Mouse (Mus musculus): ENCODE measurements around the gene Notch2. TPM values are rescaled to one million over a fixed set of nuclear protein-coding genes. Genes with fewer than 3 reads are reported as not detected.

Notch2 gene
- total RNA-seq, 2 experiments from 2014 or later = 38.5 to 40.1 TPM

GRCm38 (mm10) chr3:98078816-98079215 lies 65.5 kb downstream of the Notch2 start:
- DNase-seq = no peak

GRCm38 (mm10) chr3:98079601-98080215 lies 66.4 kb downstream of the Notch2 start:
- DNase-seq = no peak

- DNase-seq = no peak
These were observed 67.3 kb downstream of the Notch2 start for GRCm38 (mm10) chr3:98080630-98081029.

GRCm38 (mm10) chr3:98082188-98082587 lies 68.9 kb downstream of the Notch2 start:
- no peak for DNase-seq

GRCm38 (mm10) chr3:98082972-98083371 lies 69.6 kb downstream of the Notch2 start:
- no peak for DNase-seq

GRCm38 (mm10) chr3:98084061-98084655 lies 70.8 kb downstream of the Notch2 start:
- DNase-seq = no peak

- DNase-seq = no peak
These were observed 71.5 kb downstream of the Notch2 start for GRCm38 (mm10) chr3:98084870-98085269.

- peak; percentile 48 for DNase-seq
These were observed 72.5 kb downstream of the Notch2 start for GRCm38 (mm10) chr3:98085812-98086268.

GRCm38 (mm10) chr3:98086441-98086840 lies 73.1 kb downstream of the Notch2 start:
- DNase-seq = no peak

GRCm38 (mm10) chr3:98086860-98087259 lies 73.5 kb downstream of the Notch2 start:
- no peak for DNase-seq

GRCm38 (mm10) chr3:98087551-98087950 lies 74.2 kb downstream of the Notch2 start:
- DNase-seq = no peak

- DNase-seq = no peak
These were observed 76.4 kb downstream of the Notch2 start for GRCm38 (mm10) chr3:98089702-98090101.

GRCm38 (mm10) chr3:98090129-98090528 lies 76.8 kb downstream of the Notch2 start:
- DNase-seq = no peak

- DNase-seq = no peak
These were observed 79.5 kb downstream of the Notch2 start for GRCm38 (mm10) chr3:98092680-98093370.

- DNase-seq = no peak
These were observed 80.6 kb downstream of the Notch2 start for GRCm38 (mm10) chr3:98093954-98094353.

- no peak for DNase-seq
These were observed 81.6 kb downstream of the Notch2 start for GRCm38 (mm10) chr3:98094629-98095583.

- DNase-seq = no peak
These were observed 83.7 kb downstream of the Notch2 start for GRCm38 (mm10) chr3:98096981-98097380.

GRCm38 (mm10) chr3:98098676-98099075 lies 85.3 kb downstream of the Notch2 start:
- DNase-seq = no peak

- no peak for DNase-seq
These were observed 86.0 kb downstream of the Notch2 start for GRCm38 (mm10) chr3:98099287-98099686.

GRCm38 (mm10) chr3:98101541-98101940 lies 88.2 kb downstream of the Notch2 start:
- no peak for DNase-seq

- DNase-seq = peak; percentile 53
These were observed 91.6 kb downstream of the Notch2 start for GRCm38 (mm10) chr3:98104851-98105471.

- DNase-seq = no peak
These were observed 92.2 kb downstream of the Notch2 start for GRCm38 (mm10) chr3:98105496-98105895.
